Mouse (Mus musculus) limb, embryonic 11.5 days (tissue): ENCODE measurements around the gene 2610301B20Rik. TPM values are rescaled to one million over a fixed set of nuclear protein-coding genes. Genes with fewer than 3 reads are reported as not detected.
"Not testable (repeated sequence)": the region's sequence is repeated elsewhere in the genome, so short reads cannot be mapped to it uniquely, and the experiment has no call there.

Experiments used
- ATAC-seq: fragments of 200-750 bp; cut with Nextera tagmentation; 2 replicates; pipeline ENCODE4 v1.8.0; 2017; ENCODE audit warnings: low read depth; ENCODE audit not compliant: insufficient number of reproducible peaks, low FRiP score, low TSS enrichment
- DNase-seq: peaks from one replicate; pipeline ENCODE4 v3.0.0-alpha.2; 2015; ENCODE audit warnings: low spot score
- H3K27ac ChIP-seq: fragments of 300-500 bp; sonication (generic); replicated peaks from 2 replicates; pipeline ENCODE4 v1.5.1; 2014; ENCODE audit warnings: low read depth, mild to moderate bottlenecking, low read length
- H3K27me3 ChIP-seq: fragments of 300-500 bp; sonication (generic); 2 replicates; pipeline ENCODE4 v1.6.1; 2014; ENCODE audit warnings: mild to moderate bottlenecking, low read length, mixed read lengths; ENCODE audit not compliant: control insufficient read depth, insufficient read depth
- H3K36me3 ChIP-seq: fragments of 300-500 bp; sonication (generic); 2 replicates; pipeline ENCODE4 v1.6.1; 2014; ENCODE audit warnings: mild to moderate bottlenecking, low read length, moderate library complexity, mixed read lengths; ENCODE audit not compliant: control insufficient read depth, insufficient read depth
- H3K4me1 ChIP-seq: fragments of 300-500 bp; sonication (generic); 2 replicates; pipeline ENCODE4 v1.6.1; 2014; ENCODE audit warnings: low read length, mixed read lengths; ENCODE audit not compliant: control insufficient read depth, insufficient read depth
- H3K4me2 ChIP-seq: fragments of 300-500 bp; sonication (generic); 2 replicates; pipeline ENCODE4 v1.6.1; 2014; ENCODE audit warnings: low read depth, mild to moderate bottlenecking, moderate library complexity; ENCODE audit not compliant: severe bottlenecking
- H3K4me3 ChIP-seq: fragments of 300-500 bp; sonication (generic); 2 replicates; pipeline ENCODE4 v1.5.1; 2014; ENCODE audit warnings: low read depth, low read length
- H3K9ac ChIP-seq: fragments of 300-500 bp; sonication (generic); 2 replicates; pipeline ENCODE4 v1.6.1; 2014; ENCODE audit warnings: mild to moderate bottlenecking, low read length
- H3K9me3 ChIP-seq: fragments of 300-500 bp; sonication (generic); 2 replicates; pipeline ENCODE4 v1.6.1; 2016; ENCODE audit warnings: low read length; ENCODE audit not compliant: control insufficient read depth
- WGBS: fragments of 180-500 bp; shearing (Covaris S2); extraction: QIAGEN DNeasy Blood & Tissue Kit; methylation state at CpG from one replicate; pipeline ENCODE4 v1.1.7; 2014; 5-methylcytosine and 5-hydroxymethylcytosine counted together
- polyA plus RNA-seq: library from polyadenylated mRNA; unstranded; fragments of >200 nt; fragmentation: Nextera tagmentation; extraction: Ambion mirVana; gene quantifications from 2 replicates; pipeline ENCODE4 v1.2.1, GENCODE M21; 2014

2610301B20Rik gene
- polyA plus RNA-seq, 1 experiment from 2014 or later: 27.6 TPM

- H3K27ac ChIP-seq: no peak overlapping the region
- H3K27me3 ChIP-seq: no peaks in the 10 kb centered on the region
- H3K9ac ChIP-seq: no peak overlapping the region
- no peaks in the 10 kb centered on the region for H3K9me3 ChIP-seq
- no peak for ATAC-seq
- DNase-seq: no peak
- H3K4me3 ChIP-seq: no peak overlapping the region
- WGBS: 84% methylated on average over 3 of the region's 3 CpGs
- H3K36me3 ChIP-seq: no peaks in the 10 kb centered on the region
- no peak overlapping the region for H3K4me2 ChIP-seq
- H3K4me1 ChIP-seq: no peaks in the 10 kb centered on the region
These were observed 13.5 kb upstream of the 2610301B20Rik start for GRCm38 (mm10) chr4:10860825-10861224.

- H3K27ac ChIP-seq, H3K4me1 ChIP-seq, H3K27me3 ChIP-seq, H3K4me3 ChIP-seq, H3K9ac ChIP-seq, H3K9me3 ChIP-seq, DNase-seq, H3K36me3 ChIP-seq, H3K4me2 ChIP-seq, ATAC-seq: not testable (repeated sequence)
- 91% methylated on average over 2 of the region's 2 CpGs for WGBS
These were observed 11.4 kb upstream of the 2610301B20Rik start for GRCm38 (mm10) chr4:10862882-10863281.

DNA sequence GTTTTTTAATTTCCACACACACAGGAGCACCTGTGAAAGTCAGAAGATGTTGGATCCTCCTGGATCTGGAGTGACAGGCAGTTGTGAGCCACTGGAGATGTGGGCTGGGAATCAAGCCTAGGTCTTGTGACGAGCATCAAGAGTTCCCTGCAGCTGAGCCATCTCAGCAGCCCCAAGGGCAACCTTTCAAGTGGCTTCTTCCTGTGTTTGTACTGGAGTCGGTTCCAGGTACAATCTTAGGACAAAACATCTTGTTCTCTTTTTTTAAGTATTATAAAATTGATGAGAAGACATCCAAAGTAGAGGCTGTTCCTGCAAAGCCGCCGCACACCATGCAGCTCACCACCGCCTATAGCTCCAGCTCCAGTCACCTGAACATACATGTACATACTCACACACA lies 2.1 kb upstream of the 2610301B20Rik start:
- peaks cover 2% of the 10 kb centered on the region; the same call in 1 of the 2 replicates for H3K4me1 ChIP-seq
- ATAC-seq (no peak), DNase-seq (no peak)
- H3K27ac ChIP-seq: no peak overlapping the region
- H3K9me3 ChIP-seq: no peaks in the 10 kb centered on the region
- no peak overlapping the region for H3K9ac ChIP-seq
- H3K4me3 ChIP-seq: no peak overlapping the region
- no peaks in the 10 kb centered on the region for H3K27me3 ChIP-seq
- WGBS: 87% methylated on average over 5 of the region's 5 CpGs
- no peak overlapping the region for H3K4me2 ChIP-seq
- no peaks in the 10 kb centered on the region for H3K36me3 ChIP-seq

GRCm38 (mm10) chr4:10872685-10873539 lies 1.4 kb upstream of the 2610301B20Rik start:
- Histone ChIP-seq H3K9me3 (no peaks in the 10 kb centered on the region), H3K9ac (peak overlapping the region; percentile 34), H3K4me2 (peak overlapping the region; percentile 37; the same call in 1 of the 2 replicates), H3K27me3 (no peaks in the 10 kb centered on the region), H3K36me3 (no peaks in the 10 kb centered on the region), H3K4me3 (peak overlapping the region; percentile 71), H3K4me1 (peaks cover 2% of the 10 kb centered on the region; the same call in 1 of the 2 replicates), H3K27ac (no peak overlapping the region)
- WGBS: 40% methylated on average over 16 of the region's 16 CpGs
- DNase-seq (peak; percentile 33), ATAC-seq (no peak)

- Histone ChIP-seq H3K9ac (peak overlapping the region; percentile 34), H3K27me3 (no peaks in the 10 kb centered on the region), H3K4me2 (peak overlapping the region; percentile 37; the same call in 1 of the 2 replicates), H3K27ac (no peak overlapping the region), H3K4me1 (peaks cover 2% of the 10 kb centered on the region; the same call in 1 of the 2 replicates), H3K9me3 (no peaks in the 10 kb centered on the region), H3K4me3 (peak overlapping the region; percentile 71), H3K36me3 (no peaks in the 10 kb centered on the region)
- peak; percentile 40; the same call in 1 of the 2 replicates for ATAC-seq
- no peak for DNase-seq
- 3% methylated on average over 7 of the region's 8 CpGs for WGBS
These were observed 764 bp upstream of the 2610301B20Rik start for GRCm38 (mm10) chr4:10873549-10873919.

DNA sequence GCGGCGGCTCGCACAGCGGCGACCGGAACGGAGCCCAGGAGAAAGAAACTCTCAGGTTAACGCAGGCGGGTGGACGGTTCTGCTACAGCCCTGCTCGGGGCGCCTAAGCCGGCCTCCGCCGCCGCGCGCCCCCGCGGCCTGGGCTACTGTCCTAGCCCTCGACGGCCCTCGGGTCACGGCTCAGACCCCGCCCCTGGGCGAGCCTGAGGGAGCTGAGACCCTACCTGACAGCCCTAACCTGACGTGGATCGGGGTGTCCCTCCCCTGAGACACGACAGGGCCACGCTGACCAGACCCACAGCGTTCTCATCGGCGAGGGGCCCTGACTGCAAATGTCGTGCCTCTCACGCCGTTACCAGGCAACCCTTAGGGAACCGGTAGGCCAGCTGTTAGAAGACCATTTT lies 422 bp downstream of the 2610301B20Rik start:
- Histone ChIP-seq H3K27ac (peak overlapping the region; percentile 75), H3K9me3 (no peaks in the 10 kb centered on the region), H3K9ac (peak overlapping the region; percentile 78), H3K4me2 (peak overlapping the region; percentile 37), H3K27me3 (no peaks in the 10 kb centered on the region), H3K4me1 (peaks cover 2% of the 10 kb centered on the region; the same call in 1 of the 2 replicates), H3K4me3 (peak overlapping the region; percentile 71), H3K36me3 (no peaks in the 10 kb centered on the region)
- peak; percentile 83 for ATAC-seq
- DNase-seq: no peak
- WGBS: under 1% methylated on average over 32 of the region's 37 CpGs

DNA sequence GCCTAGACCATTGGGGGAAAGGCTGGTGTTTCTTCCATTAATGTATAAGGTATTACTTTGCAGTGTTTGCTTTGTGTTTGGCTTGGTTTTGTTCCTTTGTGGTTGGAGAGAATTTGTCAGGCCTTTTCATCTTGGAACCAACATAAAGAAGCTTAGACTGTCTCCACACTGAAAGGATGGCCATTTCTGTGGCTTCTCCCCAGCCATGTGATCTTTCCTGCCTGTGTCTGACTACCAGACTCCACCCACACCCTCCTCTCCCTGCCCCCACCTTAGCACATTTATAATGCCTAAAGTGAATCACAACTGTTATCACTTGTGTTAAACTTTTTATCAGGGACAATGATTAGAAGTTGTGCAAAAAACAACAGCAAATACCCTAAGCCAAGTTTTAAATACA lies 1.1 kb downstream of the 2610301B20Rik start:
- Histone ChIP-seq H3K4me2 (peak overlapping the region; percentile 37), H3K36me3 (no peaks in the 10 kb centered on the region), H3K27me3 (no peaks in the 10 kb centered on the region), H3K4me1 (peaks cover 2% of the 10 kb centered on the region; the same call in 1 of the 2 replicates), H3K27ac (no peak overlapping the region), H3K9ac (no peak overlapping the region), H3K9me3 (no peaks in the 10 kb centered on the region), H3K4me3 (peak overlapping the region; percentile 71)
- DNase-seq (no peak), ATAC-seq (no peak)

DNA sequence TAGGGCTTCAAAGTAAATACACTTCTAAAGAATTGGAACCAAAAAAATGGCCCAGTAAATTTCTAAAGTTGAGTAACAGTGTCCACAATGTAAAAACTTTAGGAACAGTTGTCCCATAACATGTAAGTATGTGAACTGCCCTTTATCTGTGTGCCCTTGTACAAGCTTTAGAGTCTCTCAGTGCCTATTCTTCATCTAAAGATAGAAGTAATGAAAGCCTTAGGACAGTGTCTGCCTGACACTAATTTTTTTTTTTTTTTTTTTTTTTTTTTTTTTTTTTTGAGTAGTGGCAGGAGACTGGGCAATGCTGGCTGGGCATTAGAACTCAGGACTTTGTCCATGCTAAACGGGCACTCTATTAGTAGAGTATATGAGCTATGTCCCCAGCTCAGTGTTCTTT lies 2.8 kb downstream of the 2610301B20Rik start:
- Histone ChIP-seq H3K27ac (no peak overlapping the region), H3K4me3 (no peak overlapping the region), H3K36me3 (no peaks in the 10 kb centered on the region), H3K27me3 (no peaks in the 10 kb centered on the region), H3K4me2 (no peak overlapping the region), H3K9ac (no peak overlapping the region), H3K4me1 (peaks cover 2% of the 10 kb centered on the region; the same call in 1 of the 2 replicates), H3K9me3 (no peaks in the 10 kb centered on the region)
- DNase-seq (no peak), ATAC-seq (no peak)
- WGBS: 100% methylated on average over 1 of the region's 1 CpGs
